In genomic region chr8:70774740-70775139, GRCm38 (mm10) we compare ENCODE assay signal across 8 mouse cellular contexts. TPM values are rescaled to one million over a fixed set of nuclear protein-coding genes. Genes with fewer than 3 reads are reported as not detected.
DNase-seq lines count a peak whose midpoint lies in the region; ATAC-seq and TF ChIP-seq lines count a peak whose summit lies in the region.

No protein-coding gene starts in this region.

- H3K9me3 ChIP-seq in lung, embryonic 14.5 days (ENCODE audit: low read depth, low read length): no peaks in the 10 kb centered on the region
- no peaks in the 10 kb centered on the region for H3K9me3 ChIP-seq in intestine, embryonic 14.5 days (ENCODE audit: control insufficient read depth, low read length)

- TF ChIP-seq POLR2A in olfactory bulb, adult 2 months (IDR thresholded peaks at IDR 0.05; ENCODE audit: insufficient read depth, low read depth, low read length): no peak

- H3K9ac ChIP-seq in lung, embryonic 14.5 days: no peak overlapping the region
- peak overlapping the region; percentile 97; the same call in 1 of the 2 replicates for H3K9ac ChIP-seq in intestine, embryonic 14.5 days (ENCODE audit: low read length)

- no peaks in the 10 kb centered on the region for H3K27me3 ChIP-seq in lung, embryonic 14.5 days (ENCODE audit: insufficient read depth, low read length)
- H3K27me3 ChIP-seq in intestine, embryonic 14.5 days (replicated peaks; ENCODE audit: control insufficient read depth, insufficient read depth, low read length): no peaks in the 10 kb centered on the region

- H3K4me1 ChIP-seq in lung, embryonic 14.5 days (ENCODE audit: insufficient read depth): peaks cover 17% of the 10 kb centered on the region
- H3K4me1 ChIP-seq in intestine, embryonic 14.5 days (replicated peaks; ENCODE audit: control insufficient read depth, insufficient read depth, low read length): peaks cover 27% of the 10 kb centered on the region
- peaks cover 43% of the 10 kb centered on the region for H3K4me1 ChIP-seq in olfactory bulb, adult 2 months (ENCODE audit: control insufficient read depth, insufficient read depth, low read length)

- peak overlapping the region; percentile 72; the same call in 1 of the 2 replicates for H3K27ac ChIP-seq in lung, embryonic 14.5 days (ENCODE audit: low read depth)
- no peak overlapping the region for H3K27ac ChIP-seq in intestine, embryonic 14.5 days (ENCODE audit: low read depth)
- H3K27ac ChIP-seq in olfactory bulb, adult 2 months (ENCODE audit: insufficient read depth, low read depth, low read length): no peak overlapping the region

- peak; percentile 54 to 55 for DNase-seq in cerebellum, postnatal 10 days
- DNase-seq in cerebellum, adult 18-20 months: no peak
- DNase-seq in lung, embryonic 14.5 days: no peak
- no peak for DNase-seq in lung, postnatal 10 days
- DNase-seq in intestine, embryonic 14.5 days (ENCODE audit: low spot score): no peak
- no peak for DNase-seq in adrenal gland, postnatal 4 days (ENCODE audit: low spot score in 2 of 2)
- DNase-seq in kidney, postnatal 36 days: no peak

- 0 out of 2 replicates have a peak overlapping the region, but pooled peaks have one; percentile 2 for H3K4me3 ChIP-seq in lung, embryonic 14.5 days (ENCODE audit: low read depth, low read length)
- H3K4me3 ChIP-seq in intestine, embryonic 14.5 days (ENCODE audit: low read depth, low read length): no peak overlapping the region
- 0 out of 2 replicates have a peak overlapping the region, but pooled peaks have one; percentile 1 for H3K4me3 ChIP-seq in olfactory bulb, adult 2 months (ENCODE audit: insufficient read depth, low read depth, low read length)

- peak overlapping the region; percentile 4; the same call in 1 of the 2 replicates for H3K4me2 ChIP-seq in lung, embryonic 14.5 days
- H3K4me2 ChIP-seq in intestine, embryonic 14.5 days (ENCODE audit: low read length): no peak overlapping the region

- WGBS in lung, embryonic 14.5 days: 93% methylated on average over 18 of the region's 18 CpGs
- 93% methylated on average over 18 of the region's 18 CpGs for WGBS in intestine, embryonic 14.5 days
- 86% methylated on average over 18 of the region's 18 CpGs for WGBS in olfactory bulb, adult 2 months

- no peak for TF ChIP-seq CTCF in lung, embryonic 14.5 days (IDR thresholded peaks at IDR 0.05; ENCODE audit: low read depth)
- no peak for TF ChIP-seq CTCF in olfactory bulb, adult 2 months (IDR thresholded peaks at IDR 0.05; ENCODE audit: insufficient read depth, low read depth, low read length)

- H3K36me3 ChIP-seq in lung, embryonic 14.5 days (ENCODE audit: insufficient read depth): peaks cover 67% of the 10 kb centered on the region
- peaks cover 56% of the 10 kb centered on the region for H3K36me3 ChIP-seq in intestine, embryonic 14.5 days (ENCODE audit: control insufficient read depth, insufficient read depth, low read length)

- ATAC-seq in lung, embryonic 14.5 days (ENCODE audit: insufficient read depth): no peak
- no peak for ATAC-seq in intestine, embryonic 14.5 days (replicated peaks; ENCODE audit: low FRiP score, low TSS enrichment, low read depth)

RNA-seq across cellular contexts. Expression of gene Pik3r2, which starts 1.8 kb away (rescaled TPM):
- 46.5 and 52.4 TPM in 2 replicates for polyA plus RNA-seq in lung, embryonic 14.5 days (2014; fragmentation: Nextera tagmentation; extraction: Ambion mirVana)
- polyA plus RNA-seq in intestine, embryonic 14.5 days (2014; fragmentation: Nextera tagmentation; extraction: Ambion mirVana): 40.7 and 47.3 TPM in 2 replicates
- polyA plus RNA-seq in olfactory bulb, adult 2 months (2012; ENCODE audit: insufficient read depth, insufficient read length, low replicate concordance, missing spikeins): not detected in 2 replicates
- total RNA-seq in adrenal gland, postnatal 4 days (2021): 10 to 100 TPM; 72.0 to 78.8 TPM

RNA-seq across cellular contexts. Expression of gene Mpv17l2, which starts 14.0 kb away (rescaled TPM):
- polyA plus RNA-seq in lung, embryonic 14.5 days (2014; fragmentation: Nextera tagmentation; extraction: Ambion mirVana): 27.9 and 29.4 TPM in 2 replicates
- 58.6 and 59.9 TPM in 2 replicates for polyA plus RNA-seq in intestine, embryonic 14.5 days (2014; fragmentation: Nextera tagmentation; extraction: Ambion mirVana)
- polyA plus RNA-seq in olfactory bulb, adult 2 months (2012; ENCODE audit: insufficient read depth, insufficient read length, low replicate concordance, missing spikeins): not detected in 2 replicates
- 100 to 1,000 TPM in 1 of 2 experiments, 10 to 100 TPM in 1; 93.1 to 109 TPM for total RNA-seq in adrenal gland, postnatal 4 days (2021)

RNA-seq across cellular contexts. Expression of gene Rab3a, which starts 20.3 kb away (rescaled TPM):
- polyA plus RNA-seq in lung, embryonic 14.5 days (2014; fragmentation: Nextera tagmentation; extraction: Ambion mirVana): 10.5 and 12.0 TPM in 2 replicates
- polyA plus RNA-seq in intestine, embryonic 14.5 days (2014; fragmentation: Nextera tagmentation; extraction: Ambion mirVana): 27.7 and 28.6 TPM in 2 replicates
- 431 and 581 TPM in 2 replicates for polyA plus RNA-seq in olfactory bulb, adult 2 months (2012; ENCODE audit: insufficient read depth, insufficient read length, low replicate concordance, missing spikeins)
- 10 to 100 TPM; 58.9 to 59.7 TPM for total RNA-seq in adrenal gland, postnatal 4 days (2021)

RNA-seq across cellular contexts. Expression of gene Mast3, which starts 30.1 kb away (rescaled TPM):
- polyA plus RNA-seq in lung, embryonic 14.5 days (2014; fragmentation: Nextera tagmentation; extraction: Ambion mirVana): 16.1 and 18.0 TPM in 2 replicates
- 13.1 and 16.7 TPM in 2 replicates for polyA plus RNA-seq in intestine, embryonic 14.5 days (2014; fragmentation: Nextera tagmentation; extraction: Ambion mirVana)
- polyA plus RNA-seq in olfactory bulb, adult 2 months (2012; ENCODE audit: insufficient read depth, insufficient read length, low replicate concordance, missing spikeins): 57.2 TPM in 1 of 2 replicates, not detected in the other
- 10 to 100 TPM; 34.5 to 40.9 TPM for total RNA-seq in adrenal gland, postnatal 4 days (2021)

RNA-seq across cellular contexts. Expression of gene Il12rb1, which starts 33.5 kb away (rescaled TPM):
- polyA plus RNA-seq in lung, embryonic 14.5 days (2014; fragmentation: Nextera tagmentation; extraction: Ambion mirVana): 0.17 TPM in 1 of 2 replicates, not detected in the other
- 0.24 and 0.35 TPM in 2 replicates for polyA plus RNA-seq in intestine, embryonic 14.5 days (2014; fragmentation: Nextera tagmentation; extraction: Ambion mirVana)
- not detected in 2 replicates for polyA plus RNA-seq in olfactory bulb, adult 2 months (2012; ENCODE audit: insufficient read depth, insufficient read length, low replicate concordance, missing spikeins)
- total RNA-seq in adrenal gland, postnatal 4 days (2021): under 1 TPM; 0.22 to 0.37 TPM

Comparison
In these comparisons a context has a peak if more than half of its experiments do, and no peak if none do; other contexts are left out.
1. DNase-seq: peak in cerebellum, postnatal 10 days (2 of 2); none in cerebellum, adult 18-20 months (0 of 2), lung, embryonic 14.5 days (single experiment), lung, postnatal 10 days (single experiment), intestine, embryonic 14.5 days (single experiment), adrenal gland, postnatal 4 days (0 of 2) and kidney, postnatal 36 days (0 of 2).
2. RNA of gene Pik3r2, which starts 1.8 kb away (polyA plus RNA-seq): 46.5 to 52.4 TPM in lung, embryonic 14.5 days and 40.7 to 47.3 TPM in intestine, embryonic 14.5 days; not detected in olfactory bulb, adult 2 months; every median in the first group is over 10 times any median in the second.
3. RNA of gene Mpv17l2, which starts 14.0 kb away (polyA plus RNA-seq): 58.6 to 59.9 TPM in intestine, embryonic 14.5 days and 27.9 to 29.4 TPM in lung, embryonic 14.5 days; not detected in olfactory bulb, adult 2 months; every median in the first group is over 10 times any median in the second.
4. RNA of gene Rab3a, which starts 20.3 kb away (polyA plus RNA-seq): 431 to 581 TPM in olfactory bulb, adult 2 months; 27.7 to 28.6 TPM in intestine, embryonic 14.5 days and 10.5 to 12.0 TPM in lung, embryonic 14.5 days; every median in the first group is over 10 times any median in the second.